Mouse (Mus musculus) CH12F3 (cell line): ENCODE results near the gene Npepps.
"Not testable (repeated sequence)": the region's sequence is repeated elsewhere in the genome, so short reads cannot be mapped to it uniquely, and the experiment has no call there.

ENCODE experiments used
- in situ Hi-C: fragments of 300-500 bp; cut with MboI; formaldehyde crosslinking; loops from 2 replicates; pipeline ENCODE4 v1.14.3; 2020; ENCODE audit warnings: low sequenced_read_pairs

Npepps gene

DNA sequence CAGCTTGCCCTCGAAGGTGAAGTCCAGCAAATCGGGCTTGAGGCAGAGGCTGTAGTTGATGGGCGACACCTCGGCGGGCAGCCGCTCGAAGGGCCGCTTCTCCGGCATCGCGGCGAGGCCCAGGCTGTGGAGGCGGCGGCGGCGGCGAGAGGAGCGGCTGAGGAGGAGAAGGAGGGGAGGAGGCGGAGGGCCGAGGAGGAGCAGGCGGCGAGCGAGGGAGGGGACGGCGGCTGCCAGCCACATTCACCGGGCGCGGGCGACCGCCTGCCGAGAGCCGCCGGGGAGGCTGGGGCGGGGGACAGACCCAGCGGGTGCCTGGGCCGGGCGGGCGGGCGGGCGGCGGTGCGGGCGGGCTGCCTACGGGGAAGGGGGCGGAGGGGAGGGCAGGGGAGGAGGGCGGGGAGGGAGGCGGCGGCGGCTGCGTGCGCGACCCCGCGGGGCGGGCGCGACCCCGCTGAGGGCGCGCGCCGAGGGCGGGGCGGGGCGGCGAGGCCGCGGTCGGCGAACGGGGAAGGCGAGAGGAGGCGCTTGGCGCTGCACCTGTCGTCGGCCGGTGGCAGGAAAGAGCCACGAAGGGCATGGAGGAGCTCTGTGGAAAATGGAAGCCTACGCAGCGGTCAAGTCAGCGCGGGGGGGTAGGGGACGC, at the start of gene Npepps:
Gene Npepps, minus strand, starts transcription at position 423 of the 646 bp plus-strand sequence.
- in situ Hi-C loops = no loop called here

DNA sequence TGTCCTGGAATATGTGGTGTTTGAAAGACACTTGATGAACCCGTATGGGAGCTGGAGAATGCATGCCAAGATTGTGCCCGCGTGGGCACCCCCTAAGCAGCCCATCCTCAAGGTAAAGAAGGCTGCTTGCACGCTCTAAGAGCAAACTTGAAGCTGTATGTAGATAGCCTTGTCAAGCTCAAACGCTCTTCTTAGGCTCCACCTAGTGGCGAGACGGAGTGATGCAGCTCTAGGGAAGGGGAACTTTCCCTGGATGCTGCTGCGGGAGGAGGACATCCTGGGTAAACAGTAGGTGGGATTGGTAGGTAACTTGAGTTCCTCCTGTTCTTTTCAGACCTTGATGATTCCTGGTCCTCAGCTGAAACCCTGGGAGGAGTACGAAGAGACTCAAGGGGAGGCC, 47.7 kb upstream of the Npepps start:
- in situ Hi-C loops = no loop called here

DNA sequence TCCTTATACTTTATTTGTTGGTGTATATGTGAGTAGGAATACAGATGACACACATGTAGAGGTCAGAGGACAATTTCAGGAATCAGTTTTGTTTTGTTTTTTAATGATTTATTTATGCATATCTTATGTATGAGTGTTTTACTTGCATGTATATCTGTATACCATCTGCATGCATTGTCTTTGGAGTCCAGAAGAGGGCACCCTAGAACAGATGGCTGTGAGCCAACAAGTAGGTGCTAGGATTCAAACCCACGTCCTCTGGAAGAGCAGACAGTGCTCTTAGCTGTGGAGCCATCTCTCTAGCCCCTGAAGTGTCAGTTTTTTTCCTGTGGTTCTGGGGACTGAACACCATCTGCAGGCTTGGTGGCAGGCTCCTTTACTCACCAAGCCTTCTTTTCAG, 44.8 kb upstream of the Npepps start:
- in situ Hi-C loops = no loop called here

DNA sequence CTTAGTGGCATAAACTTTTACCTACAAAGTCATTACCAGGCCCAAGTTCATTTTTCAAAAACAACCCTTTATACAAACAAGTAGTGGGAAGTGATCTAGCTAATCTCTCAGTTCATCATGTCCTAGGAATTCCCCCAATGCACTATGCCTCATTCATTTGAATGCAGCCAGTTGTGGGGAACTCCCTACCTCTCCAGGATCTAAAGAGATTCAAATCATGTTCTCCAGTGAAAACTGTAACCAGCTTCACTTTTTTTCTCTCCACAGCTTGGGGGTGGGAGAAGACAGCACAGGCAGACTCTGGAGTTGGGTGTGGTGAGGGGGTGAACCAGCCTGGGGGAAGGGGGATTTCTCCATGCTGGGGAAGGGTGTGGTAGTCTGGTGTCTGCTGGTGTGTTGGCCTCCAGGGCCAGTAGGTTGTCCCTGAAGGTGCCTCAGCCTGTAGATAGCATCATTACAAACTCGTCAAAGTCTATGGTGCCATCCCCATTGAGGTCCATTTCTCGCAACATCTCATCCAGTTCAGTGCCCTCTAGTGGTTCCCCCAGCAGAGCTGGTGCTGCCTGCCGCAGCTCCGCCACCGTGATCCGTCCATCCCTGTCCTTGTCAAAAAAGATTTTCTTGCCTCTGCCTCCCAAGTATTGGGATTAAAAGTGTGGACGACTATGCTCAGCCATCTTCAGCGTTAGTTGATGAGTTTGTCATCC, 41.6 kb upstream of the Npepps start:
- in situ Hi-C loops = not testable (repeated sequence)

DNA sequence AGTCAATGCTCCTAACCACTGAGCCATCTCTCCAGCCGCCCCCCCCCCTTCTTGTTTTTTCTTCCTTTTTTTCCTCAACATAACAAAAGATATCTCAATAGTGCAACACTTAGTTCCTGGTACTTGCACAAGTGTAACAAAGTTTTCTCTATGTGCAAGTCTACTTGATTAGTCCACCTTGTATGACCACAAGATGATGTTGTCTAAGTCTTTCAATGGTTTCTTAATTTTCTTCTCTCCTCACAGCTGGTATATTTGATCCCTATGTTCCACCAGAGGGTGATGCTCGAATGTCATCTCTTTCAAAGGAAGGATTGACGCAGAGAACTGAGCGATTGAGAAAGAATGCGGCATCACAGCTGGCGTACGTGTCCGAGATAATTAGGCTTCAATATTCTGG, 40.8 kb upstream of the Npepps start:
- in situ Hi-C loops = no loop called here

DNA sequence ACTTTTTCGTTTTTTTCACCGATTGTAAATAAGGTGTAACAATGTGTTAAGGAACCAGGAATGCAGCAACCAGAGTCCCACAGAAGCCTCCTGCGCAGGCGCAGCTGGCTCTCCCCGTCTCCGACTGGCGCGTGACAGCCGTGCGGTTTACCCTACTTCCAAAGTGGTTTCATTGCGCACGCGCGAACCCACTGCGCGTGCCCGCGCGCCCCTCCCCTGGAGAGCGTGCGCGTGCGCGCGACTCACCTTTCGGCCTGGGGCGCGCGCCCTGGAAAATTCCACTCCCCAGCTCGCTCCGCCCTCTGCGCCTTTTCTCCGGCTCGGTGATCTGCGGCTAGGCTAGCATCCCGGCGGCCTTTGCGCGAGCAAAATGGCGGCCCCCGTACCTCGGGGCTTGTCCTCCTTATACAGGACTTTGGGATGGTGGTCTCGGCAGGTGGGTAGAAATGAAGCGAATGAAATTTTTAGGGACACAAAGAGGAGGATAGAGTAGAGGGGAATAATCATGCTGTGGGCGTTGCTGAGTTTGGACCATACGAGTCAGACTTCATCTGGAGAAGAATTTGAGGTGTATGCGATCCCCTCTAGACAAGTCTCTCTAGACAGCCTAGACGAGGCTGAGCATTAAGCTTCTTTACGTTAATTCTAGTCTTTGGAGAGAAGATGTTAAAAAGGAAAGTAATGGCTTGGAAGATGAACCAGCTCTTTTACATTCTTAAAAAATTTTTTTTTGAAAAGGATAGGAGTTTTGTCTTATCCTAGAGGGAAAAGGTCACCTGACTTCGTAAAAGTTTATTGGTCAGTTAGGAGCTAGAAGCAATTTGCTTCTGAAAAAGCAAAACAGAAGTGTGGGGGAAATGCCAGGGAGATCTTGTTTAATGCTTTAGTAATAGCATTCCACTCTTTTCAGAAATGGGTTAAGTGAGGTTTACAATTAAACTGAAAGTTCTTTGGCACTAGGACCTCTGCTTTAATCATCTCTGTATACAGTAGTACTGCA, 35.4 kb upstream of the Npepps start, which contains the start of gene Mrpl45:
Gene Mrpl45, plus strand, starts transcription at position 213 of the 1,000 bp plus-strand sequence.
- in situ Hi-C loops = no loop called here

DNA sequence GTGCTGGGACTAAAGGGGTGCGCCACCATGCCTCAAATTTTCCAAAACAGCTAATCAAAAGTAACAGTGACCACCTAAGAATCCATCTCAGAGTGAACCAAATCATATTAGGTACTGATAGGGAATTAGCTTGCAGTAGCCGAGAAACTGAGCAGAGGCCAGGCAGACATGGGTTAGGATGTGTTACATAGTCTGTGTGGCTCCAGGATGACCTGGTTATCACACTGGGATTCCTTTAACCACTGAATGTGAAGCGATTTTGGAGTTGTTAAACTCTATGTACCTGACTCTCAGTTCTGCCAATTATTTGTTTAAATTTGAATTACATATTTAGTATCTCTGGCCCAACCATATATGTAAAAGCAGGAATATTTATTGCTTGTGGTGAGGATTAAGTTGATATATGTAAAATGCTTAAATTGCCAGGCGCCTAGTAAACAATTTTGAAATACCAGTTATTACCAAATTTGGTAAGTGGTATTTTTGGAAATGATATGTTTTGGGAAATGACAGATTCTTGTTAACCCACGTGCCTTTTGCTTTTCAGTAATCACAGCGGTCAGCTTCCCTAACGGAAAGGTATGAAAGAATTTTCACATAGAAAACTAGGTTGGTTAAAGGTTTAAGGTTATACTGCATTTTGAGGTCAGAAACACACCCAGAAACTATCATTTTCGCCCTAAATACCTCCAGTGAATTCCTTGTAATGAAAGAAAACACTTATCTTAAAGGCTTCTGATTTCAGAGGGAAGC, 34.5 kb upstream of the Npepps start:
- in situ Hi-C loops = no loop called here

DNA sequence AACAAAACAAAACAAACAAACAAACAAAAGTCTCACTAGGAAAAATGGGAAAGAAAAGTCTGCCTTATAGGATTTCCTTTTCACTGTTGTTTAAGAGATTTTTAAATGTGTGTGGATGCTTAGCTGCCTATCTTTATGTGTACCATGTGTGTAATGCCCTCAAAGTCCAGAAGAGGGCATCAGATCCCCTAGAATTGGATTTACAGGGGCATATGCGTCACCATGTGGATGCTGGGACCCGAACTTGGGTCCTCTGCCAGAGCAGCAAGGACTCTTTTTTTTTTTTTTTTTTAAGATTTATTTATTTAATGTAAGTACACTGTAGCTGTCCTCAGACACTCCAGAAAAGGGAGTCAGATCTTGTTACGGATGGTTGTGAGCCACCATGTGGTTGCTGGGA, 33.7 kb upstream of the Npepps start:
- in situ Hi-C loops = no loop called here

DNA sequence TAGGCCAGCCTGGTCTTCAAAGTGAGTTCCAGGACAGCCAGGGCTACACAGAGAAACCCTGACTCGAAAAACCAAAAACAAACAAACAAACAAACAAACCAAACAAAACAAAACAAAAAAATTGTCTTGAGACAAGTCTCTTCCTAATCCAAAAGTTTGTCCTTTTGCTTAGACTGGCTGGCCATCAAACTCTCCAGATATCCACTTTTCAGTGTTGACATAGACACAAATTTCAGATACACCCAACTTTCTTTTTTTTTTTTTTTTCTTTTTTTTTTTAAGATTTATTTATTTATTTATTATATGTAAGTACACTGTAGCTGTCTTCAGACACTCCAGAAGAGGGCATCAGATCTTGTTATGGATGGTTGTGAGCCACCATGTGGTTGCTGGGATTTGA, 32.4 kb upstream of the Npepps start:
- in situ Hi-C loops = not testable (repeated sequence)

DNA sequence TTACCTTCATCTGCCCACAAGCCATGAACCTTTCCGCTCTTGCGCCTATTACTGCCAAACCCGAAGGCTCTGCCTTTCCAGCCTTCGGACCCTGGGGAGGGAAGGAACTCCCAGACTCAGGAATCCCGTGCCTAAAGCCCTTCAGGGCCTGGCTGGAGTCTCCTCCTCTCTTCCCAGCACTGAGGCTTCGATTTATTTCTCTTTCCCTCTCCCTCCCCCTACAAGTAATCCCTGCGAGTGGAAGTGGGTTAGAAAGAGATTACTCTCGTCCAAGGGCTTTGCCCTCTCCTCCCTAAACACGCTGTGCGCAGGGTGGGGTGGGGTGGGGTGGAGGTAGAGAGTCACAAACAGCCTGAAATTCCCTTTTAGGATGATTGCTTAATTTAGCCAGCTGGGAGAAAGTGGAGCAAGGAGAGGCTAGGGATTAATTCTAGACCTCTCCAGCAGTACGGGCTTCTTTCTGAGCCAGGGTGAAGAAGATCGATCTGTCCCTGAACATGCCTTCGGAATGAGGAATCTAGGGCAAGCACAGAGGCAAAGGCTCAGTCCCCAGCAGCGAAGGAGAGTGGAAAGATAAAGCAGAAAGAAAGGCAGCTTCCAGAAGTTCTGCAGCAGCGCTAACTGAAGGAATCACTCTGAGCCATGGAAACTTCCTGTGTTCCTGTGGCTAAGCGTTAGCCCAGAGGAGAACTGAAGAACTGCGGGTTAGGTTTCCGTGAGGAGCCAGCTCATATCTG, 30.6 kb upstream of the Npepps start:
- in situ Hi-C loops = no loop called here

DNA sequence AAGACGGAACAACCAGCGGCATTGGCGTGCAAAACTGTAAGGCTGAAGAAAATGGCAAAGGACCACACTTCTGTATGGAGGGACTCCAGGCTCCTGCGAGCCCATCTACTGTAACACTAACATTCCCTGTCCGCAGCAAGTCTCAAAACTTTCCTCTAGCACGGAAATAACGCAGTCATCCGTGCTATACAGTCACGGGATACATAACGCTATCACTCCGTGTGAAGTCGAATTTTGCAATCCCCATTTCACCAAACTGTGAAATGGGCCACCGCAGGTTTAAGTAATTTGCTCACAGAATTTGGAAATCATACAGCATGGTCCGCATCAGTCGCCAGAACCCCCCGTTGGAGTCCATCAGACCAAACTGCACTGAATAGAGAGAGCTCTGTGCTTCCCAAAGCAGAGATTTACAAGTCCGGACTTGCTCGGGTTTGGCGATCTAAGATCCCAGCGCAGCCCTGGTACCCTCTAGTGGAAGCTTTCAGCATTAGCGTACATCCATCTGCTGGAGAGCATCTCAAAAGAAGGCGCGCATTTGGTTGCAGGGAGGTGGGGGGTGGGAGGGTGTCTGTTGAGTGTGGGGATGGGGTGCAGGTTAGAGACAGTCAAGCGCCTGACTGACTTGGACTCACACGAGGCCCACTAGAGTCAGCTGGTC, 29.6 kb upstream of the Npepps start:
- in situ Hi-C loops = no loop called here

DNA sequence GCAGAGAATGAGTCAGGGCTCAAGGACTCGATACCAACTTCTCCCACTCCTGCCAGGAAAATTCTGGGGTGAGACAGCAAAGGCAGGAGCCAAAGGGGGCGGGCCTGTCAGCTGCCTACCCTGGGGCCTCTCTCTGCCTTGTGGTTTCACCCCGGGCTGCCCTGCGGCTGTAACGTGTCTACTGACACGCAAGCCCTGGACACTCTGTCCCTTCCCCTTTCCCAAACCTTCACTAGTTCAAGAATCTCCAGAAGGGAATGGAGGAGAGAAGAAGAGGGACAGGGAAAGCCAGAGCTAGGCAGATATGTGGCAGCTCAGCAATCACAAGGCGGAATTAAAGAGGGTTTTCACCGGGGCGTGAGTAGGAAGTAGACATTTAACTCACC, 29.0 kb upstream of the Npepps start:
- in situ Hi-C loops = no loop called here

DNA sequence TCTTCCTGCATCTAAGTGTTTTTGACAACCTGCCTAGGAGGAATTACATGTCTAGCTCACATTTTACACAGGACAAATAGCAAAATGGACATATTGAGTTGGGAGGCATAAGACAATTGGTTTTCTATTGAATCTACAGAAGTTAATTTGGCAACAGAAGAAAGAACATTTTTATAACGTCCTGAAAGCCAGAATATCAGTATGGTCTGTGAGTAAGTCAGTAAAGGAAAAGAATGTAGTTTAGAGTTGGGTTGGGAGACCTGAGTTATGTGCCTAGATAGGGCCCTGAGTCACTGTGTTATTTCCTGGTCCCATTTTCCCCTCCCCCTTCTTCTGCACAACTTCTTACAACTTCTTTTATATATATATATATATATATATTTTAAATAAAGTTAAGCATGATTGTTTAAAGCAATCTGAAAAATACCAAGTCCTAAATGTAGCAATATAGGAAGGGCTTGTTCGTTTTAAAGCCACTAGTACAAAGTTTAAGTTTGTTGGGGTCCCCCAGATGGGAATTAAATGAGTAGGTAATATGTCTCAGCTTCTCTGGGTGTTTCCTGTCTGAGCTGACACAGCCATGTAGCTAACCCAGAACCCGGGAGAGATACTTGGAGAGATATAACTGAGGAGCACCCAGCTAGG, 28.5 kb upstream of the Npepps start:
- in situ Hi-C loops = no loop called here

DNA sequence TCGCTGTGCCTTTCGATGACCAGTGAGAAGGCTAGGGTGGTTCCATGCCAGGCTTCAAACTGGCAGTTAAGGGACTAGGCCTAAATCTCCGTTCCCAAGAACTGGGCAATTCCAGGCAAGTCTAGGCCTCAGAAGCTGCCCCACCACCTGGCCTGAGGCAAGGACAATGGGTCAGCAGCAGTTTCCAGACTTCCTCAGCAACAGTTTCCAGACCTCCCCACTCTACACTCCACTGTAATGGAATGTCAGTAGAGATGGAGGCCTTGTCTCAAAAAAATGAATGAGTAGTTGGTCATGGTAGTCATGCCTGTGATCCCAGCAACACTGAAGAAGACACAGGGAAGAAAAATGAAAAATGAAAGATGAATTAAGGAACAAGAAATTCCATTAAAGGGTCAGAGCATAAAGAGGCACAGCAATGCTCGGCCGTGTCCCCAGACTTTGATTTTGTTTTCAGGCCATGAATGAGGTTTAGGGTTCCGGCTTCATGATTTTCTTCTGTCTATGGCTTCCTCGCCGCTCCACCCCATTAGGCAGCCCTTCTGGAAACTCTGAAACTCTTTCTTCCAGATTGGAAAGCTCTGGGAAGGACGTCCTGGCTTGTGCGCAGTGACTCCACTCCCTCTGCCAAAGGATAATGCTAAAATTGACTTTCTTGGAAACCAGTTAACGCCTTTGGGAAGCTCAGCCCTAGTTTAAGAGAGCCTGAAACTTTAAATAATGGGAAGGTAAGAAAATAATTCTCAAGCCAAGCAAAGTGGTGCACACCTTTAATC, 27.0 kb upstream of the Npepps start:
- in situ Hi-C loops = no loop called here

DNA sequence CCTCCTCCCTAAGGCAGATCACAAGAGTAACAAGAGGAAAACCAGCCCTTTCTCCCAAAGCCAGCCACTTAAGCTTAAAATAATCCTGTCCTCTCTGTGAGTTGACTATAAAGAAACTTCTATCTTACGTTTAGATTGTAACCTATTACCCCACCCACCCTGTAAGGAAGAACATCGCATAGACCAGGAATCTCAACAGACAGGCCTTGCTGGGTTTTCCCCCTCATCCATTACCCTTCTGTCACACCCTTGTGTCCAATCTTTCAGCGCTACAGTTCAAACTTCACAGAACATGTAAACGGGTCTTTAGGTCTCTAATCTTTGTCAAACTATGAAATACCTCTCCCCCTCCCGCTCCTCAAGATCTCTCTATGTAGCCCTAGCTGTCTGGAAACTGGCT, 24.2 kb upstream of the Npepps start:
- in situ Hi-C loops = no loop called here

DNA sequence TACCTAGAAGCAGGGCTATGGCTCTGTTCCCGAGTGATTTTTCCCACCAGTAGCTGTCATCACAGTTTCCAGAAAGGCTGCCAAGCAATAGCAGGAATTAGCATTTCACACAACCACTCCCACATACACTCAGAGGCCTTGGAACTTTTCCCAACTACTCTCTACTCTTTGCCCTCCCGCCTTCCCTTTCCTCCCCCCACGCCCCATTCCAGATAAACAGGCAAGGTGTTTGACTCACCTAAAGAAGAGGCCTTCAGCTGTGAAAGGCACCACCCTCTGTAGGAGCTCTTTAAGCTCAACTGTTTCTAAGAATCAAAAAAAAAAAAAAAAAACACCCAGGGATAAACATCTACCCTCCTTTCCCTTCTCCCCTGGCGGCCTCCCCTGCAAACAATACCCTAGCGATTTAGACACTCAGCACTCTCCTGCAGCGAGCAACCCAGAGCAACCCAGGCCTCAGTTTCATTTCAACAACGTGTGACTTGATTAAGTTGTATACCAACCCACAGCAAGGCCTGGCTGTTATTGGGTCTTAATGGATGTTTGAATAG, 21.9 kb upstream of the Npepps start:
- in situ Hi-C loops = no loop called here

DNA sequence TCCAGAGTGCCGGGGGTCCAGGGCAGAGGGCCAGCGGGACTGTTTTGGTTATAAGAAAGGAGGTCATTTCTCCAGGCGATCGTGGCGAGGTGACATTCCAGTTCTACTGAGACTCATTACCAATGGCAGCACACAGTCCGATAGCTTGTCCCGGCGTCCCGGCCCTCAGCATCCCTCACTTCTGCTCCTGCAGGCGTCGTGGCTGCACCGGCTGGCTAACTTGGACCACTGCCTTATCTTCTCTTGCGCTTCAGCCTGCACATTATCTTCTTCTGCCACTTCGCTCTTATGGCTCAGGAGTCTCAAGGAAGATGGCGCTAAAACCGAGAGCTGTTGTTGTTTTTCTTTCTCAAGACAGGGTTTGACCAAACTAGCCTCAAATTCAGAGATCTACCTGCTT, 21.0 kb upstream of the Npepps start:
- in situ Hi-C loops = no loop called here

DNA sequence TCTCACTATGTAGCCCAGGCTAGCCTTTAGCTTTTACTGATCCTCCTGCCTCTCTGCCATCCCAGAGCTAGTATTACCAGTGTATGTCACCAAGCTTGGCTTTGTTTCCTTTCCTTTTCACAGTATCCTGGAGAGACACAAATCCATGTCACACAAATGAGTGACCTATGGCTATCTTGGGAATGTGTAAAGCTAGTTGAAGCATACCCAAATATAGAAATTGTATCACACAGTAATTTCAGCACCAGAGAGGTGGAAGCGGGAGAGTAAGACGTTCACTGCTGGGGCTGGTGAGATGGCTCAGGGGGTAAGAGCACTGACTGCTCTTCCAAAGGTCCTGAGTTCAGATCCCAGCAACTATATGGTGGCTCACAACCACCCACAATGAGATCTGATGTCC, 19.5 kb upstream of the Npepps start:
- in situ Hi-C loops = no loop called here
